Mouse (Mus musculus) kidney, embryonic 15.5 days (tissue): Measurements from ENCODE around the gene Actrt2. TPM values are rescaled to one million over a fixed set of nuclear protein-coding genes. Genes with fewer than 3 reads are reported as not detected.
A peak's percentile ranks its signal among the peaks of the same experiment; 100 is the strongest.

Source experiments
- ATAC-seq: fragments of 200-750 bp; cut with Nextera tagmentation; replicated peaks from 2 replicates; pipeline ENCODE4 v1.8.0; 2017; ENCODE audit warnings: moderate TSS enrichment; ENCODE audit not compliant: low FRiP score
- H3K27ac ChIP-seq: fragments of 300-500 bp; sonication (generic); 2 replicates; pipeline ENCODE4 v1.5.1; 2015; ENCODE audit warnings: mild to moderate bottlenecking, inconsistent platforms
- H3K27me3 ChIP-seq: fragments of 300-500 bp; sonication (generic); 2 replicates; pipeline ENCODE4 v1.6.1; 2015; ENCODE audit warnings: inconsistent platforms
- H3K36me3 ChIP-seq: fragments of 300-500 bp; sonication (generic); 2 replicates; pipeline ENCODE4 v1.6.1; 2015; ENCODE audit warnings: inconsistent platforms
- H3K4me1 ChIP-seq: fragments of 300-500 bp; sonication (generic); 2 replicates; pipeline ENCODE4 v1.6.1; 2015; ENCODE audit warnings: inconsistent platforms
- H3K4me2 ChIP-seq: fragments of 300-500 bp; sonication (generic); 2 replicates; pipeline ENCODE4 v1.6.1; 2015; ENCODE audit warnings: moderate library complexity, mild to moderate bottlenecking, inconsistent platforms
- H3K4me3 ChIP-seq: fragments of 300-500 bp; sonication (generic); replicated peaks from 2 replicates; pipeline ENCODE4 v1.5.1; 2015; ENCODE audit warnings: mild to moderate bottlenecking, inconsistent platforms
- H3K9ac ChIP-seq: fragments of 300-500 bp; sonication (generic); 2 replicates; pipeline ENCODE4 v1.6.1; 2015; ENCODE audit warnings: mild to moderate bottlenecking, inconsistent platforms
- H3K9me3 ChIP-seq: fragments of 300-500 bp; sonication (generic); replicated peaks from 2 replicates; pipeline ENCODE4 v1.6.1; 2016; ENCODE audit warnings: inconsistent platforms
- WGBS: fragments of 180-500 bp; shearing (Covaris S2); methylation state at CpG from one replicate; pipeline ENCODE4 v1.1.7; 2015; ENCODE audit warnings: mixed read lengths; 5-methylcytosine and 5-hydroxymethylcytosine counted together
- polyA plus RNA-seq: library from polyadenylated mRNA; unstranded; fragments of >200 nt; fragmentation: Nextera tagmentation; extraction: Ambion mirVana; gene quantifications from 2 replicates; pipeline ENCODE4 v1.2.1, GENCODE M21; 2015

Gene Actrt2
- polyA plus RNA-seq, 1 experiment from 2014 or later, result not detected

DNA sequence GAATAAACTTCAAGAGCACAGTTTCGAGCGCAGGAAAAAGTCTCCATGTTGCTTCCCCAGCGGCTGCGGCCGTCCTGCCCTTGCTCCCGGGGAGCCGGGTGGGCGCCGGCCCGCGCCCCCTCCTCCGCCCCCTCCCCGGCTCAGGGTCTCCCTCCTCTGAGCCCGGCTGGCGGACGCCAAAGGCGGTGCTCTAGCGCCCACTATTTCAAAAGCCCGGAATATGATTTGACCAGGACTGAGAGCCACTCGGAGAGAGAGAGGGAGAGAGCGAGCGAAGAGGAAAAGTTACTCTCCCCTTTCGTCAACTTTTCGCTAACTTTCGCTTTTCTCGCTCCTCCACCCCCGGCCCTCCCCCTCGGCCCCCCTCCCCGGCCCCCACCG, 31.6 kb downstream of the Actrt2 start:
- Histone ChIP-seq H3K9ac (peak overlapping the region; percentile 62), H3K27ac (peak overlapping the region; percentile 94), H3K36me3 (no peaks in the 10 kb centered on the region), H3K4me1 (peaks cover 34% of the 10 kb centered on the region), H3K4me3 (peak overlapping the region; percentile 64), H3K4me2 (peak overlapping the region; percentile 93), H3K27me3 (peaks cover 99% of the 10 kb centered on the region), H3K9me3 (no peaks in the 10 kb centered on the region)
- WGBS, result under 1% methylated on average over 29 of the region's 30 CpGs
- ATAC-seq, result peak; percentile 47

DNA sequence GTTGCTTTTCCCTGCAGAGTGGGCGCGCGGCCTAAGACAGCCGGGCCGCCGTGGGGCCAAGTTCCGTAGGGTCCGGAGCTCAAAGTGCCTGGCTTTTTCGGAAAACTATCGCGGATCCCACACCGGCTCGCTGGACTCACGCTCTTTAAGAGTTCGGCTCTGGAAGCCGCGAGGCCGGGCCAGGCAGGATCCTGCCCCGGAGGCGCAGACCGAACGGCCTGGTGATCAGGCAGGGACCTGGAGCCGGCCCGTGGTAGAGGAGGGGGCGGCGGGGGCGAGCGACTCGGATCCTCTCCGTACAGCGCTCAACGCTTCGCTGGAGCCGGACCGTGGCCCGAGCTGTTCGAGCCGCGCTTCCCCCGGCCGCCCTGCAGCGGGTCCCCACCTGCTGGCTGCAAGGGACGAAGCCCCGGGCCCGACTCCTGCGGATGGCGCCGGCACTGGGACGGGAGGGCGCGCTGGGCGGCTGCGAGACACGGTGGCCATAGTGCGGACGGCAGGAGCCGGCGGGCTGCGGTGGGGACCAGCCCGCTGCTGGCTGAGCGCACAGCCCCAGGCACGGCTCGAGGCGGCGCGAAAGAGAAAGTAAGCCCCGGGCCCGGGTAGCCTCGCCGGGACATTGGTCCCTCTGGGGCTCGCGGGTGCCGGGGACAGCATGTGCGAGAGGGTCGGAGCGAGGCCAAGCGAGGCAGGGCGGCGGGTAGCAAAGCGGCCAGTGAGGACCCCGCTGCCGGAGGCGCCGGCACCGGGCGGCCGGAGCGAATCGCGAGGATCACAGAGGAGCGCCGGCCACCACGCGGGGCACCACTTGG, 32.2 kb downstream of the Actrt2 start:
- Histone ChIP-seq H3K27ac (peak overlapping the region; percentile 94), H3K36me3 (no peaks in the 10 kb centered on the region), H3K4me1 (peaks cover 37% of the 10 kb centered on the region), H3K27me3 (peaks cover 99% of the 10 kb centered on the region), H3K9ac (peak overlapping the region; percentile 62), H3K4me2 (peak overlapping the region; percentile 93), H3K9me3 (no peaks in the 10 kb centered on the region), H3K4me3 (peak overlapping the region; percentile 64)
- under 1% methylated on average over 86 of the region's 94 CpGs for WGBS
- ATAC-seq, result peak; percentile 50

DNA sequence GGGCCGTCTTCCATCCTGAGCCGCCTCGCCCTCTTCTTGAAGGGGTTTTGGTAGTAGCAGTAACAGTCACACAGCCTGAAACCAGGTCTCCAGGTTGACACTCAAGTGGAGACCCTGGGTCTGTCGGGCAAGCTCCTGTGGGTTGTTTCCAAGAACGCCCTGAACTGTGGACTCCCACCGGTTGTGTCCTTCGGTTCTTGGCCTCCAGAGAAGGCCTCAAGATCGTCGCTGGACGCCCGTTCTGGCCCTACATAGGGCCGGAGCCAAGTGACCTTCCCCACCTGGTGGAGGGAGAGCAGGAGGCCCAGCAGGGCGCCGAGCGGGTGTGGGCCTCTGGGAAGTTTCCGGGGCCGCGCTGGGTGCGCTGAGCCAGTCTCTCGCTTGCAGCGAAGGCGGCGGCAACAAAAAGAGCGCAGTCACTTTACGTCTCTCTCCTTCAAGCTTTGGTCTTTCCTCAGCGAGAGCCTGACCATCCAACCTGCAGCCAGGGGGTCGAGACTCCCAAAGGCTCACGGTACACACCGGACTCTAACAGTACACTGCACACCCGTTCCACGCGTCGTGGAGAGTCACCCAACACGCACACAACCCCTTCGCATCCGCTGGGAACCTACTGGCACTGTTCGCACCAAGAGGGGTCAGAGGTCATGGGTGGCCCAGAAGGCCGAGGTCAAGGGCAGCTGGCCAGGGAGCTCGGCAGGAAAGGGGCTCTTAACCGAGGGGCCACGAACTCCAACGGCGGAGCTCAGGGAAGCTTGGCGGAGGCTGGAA, 33.0 kb downstream of the Actrt2 start:
- Histone ChIP-seq H3K4me1 (peaks cover 38% of the 10 kb centered on the region), H3K9me3 (no peaks in the 10 kb centered on the region), H3K4me2 (peak overlapping the region; percentile 93), H3K27ac (peak overlapping the region; percentile 94), H3K9ac (peak overlapping the region; percentile 62), H3K27me3 (peaks cover 99% of the 10 kb centered on the region), H3K36me3 (no peaks in the 10 kb centered on the region), H3K4me3 (peak overlapping the region; percentile 64)
- no peak for ATAC-seq
- 8% methylated on average over 44 of the region's 44 CpGs for WGBS

DNA sequence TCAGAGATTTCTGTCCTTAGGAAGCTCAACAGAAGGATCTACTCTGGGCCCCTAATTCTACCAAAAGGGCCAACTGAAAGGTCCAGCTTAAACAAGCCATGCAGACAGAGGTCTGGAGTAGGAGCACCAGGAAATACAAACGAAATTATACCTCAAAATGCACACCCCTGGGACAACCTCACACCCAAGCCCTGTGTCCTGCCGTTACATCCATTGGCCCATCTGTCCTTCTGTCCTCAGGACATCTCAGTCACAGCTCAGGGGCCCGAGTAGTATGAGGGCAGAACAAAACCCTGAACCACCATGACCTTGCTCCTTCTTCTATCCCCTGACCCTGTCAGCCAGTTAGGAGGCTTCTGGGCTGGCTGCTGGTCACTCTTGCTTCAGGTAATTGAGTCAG, 33.7 kb downstream of the Actrt2 start:
- H3K36me3 ChIP-seq, result no peaks in the 10 kb centered on the region
- peaks cover 99% of the 10 kb centered on the region for H3K27me3 ChIP-seq
- H3K4me2 ChIP-seq, result peak overlapping the region; percentile 93
- 33% methylated on average over 3 of the region's 3 CpGs for WGBS
- no peaks in the 10 kb centered on the region for H3K9me3 ChIP-seq
- peaks cover 42% of the 10 kb centered on the region for H3K4me1 ChIP-seq
- ATAC-seq, result no peak
- peak overlapping the region; percentile 62 for H3K9ac ChIP-seq
- H3K27ac ChIP-seq, result peak overlapping the region; percentile 94; the same call in 1 of the 2 replicates
- H3K4me3 ChIP-seq, result peak overlapping the region; percentile 64

DNA sequence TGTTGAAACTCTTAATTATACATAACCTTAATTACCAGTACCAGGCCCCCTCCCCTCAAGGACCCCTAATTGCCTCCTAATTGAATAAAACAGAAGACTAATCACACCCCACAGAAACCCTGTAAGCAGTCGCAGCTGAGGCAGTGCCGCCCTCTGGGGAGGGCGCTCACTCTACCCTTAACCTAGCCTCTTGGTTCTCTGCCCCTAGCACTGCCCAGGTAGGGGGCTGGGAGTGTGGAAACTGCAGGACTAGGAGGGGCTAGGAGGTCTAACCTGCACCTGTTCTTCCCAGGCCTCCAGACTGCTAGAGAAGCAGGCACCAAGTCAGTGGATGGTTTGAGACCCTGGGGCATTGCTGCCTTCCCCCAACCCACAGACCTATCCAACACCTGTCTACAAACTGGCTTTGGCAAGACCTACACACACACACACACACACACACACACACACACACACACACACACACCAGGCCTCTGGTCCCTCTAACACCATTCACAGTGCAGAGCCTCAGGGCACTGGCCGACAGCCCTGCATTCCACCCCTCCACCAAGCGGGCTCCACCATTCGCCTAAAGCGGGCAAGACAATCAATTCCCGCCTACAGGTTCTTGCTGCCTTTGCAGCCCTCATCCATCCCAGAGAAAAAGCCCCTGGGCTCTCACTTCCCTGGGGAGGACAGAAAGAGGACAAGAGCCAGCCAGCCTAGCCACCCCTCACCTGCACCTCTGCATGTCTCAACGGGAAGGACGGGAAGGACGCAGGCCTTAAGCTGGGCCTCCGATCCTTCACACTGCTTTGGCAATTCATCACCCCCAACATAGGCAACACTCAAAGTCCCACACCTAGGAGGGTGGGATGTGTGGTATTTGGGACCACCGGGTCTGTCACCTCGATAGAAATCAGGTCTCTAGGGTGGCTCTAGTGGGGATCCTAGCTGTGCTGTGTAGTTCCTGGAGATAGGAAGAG, 34.6 kb downstream of the Actrt2 start:
- H3K9ac ChIP-seq, result peak overlapping the region; percentile 62; the same call in 1 of the 2 replicates
- H3K27me3 ChIP-seq, result peaks cover 99% of the 10 kb centered on the region
- peak overlapping the region; percentile 93 for H3K4me2 ChIP-seq
- H3K4me3 ChIP-seq, result peak overlapping the region; percentile 64
- H3K27ac ChIP-seq, result peak overlapping the region; percentile 94; the same call in 1 of the 2 replicates
- WGBS, result 32% methylated on average over 14 of the region's 14 CpGs
- ATAC-seq, result no peak
- no peaks in the 10 kb centered on the region for H3K36me3 ChIP-seq
- peaks cover 42% of the 10 kb centered on the region for H3K4me1 ChIP-seq
- H3K9me3 ChIP-seq, result no peaks in the 10 kb centered on the region

DNA sequence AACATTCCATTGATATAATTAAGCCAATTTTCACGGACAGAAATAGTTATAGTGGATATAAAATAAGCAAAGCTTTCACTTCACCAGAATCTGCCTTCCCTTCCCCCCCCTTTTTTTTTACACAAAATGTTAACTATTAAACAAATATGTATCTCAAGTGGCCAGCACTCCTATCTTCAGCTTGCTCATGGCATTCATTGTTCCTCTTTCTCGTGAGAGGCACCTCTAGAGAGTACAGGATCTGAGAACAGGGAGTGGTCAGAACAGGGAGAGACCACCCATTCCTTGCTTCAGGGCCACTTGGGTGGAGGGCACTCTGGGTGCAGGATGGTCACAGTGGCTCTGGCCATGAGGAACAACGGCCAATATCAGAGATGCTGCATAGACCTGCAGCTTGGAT, 36.9 kb downstream of the Actrt2 start:
- Histone ChIP-seq H3K4me3 (no peak overlapping the region), H3K27me3 (peaks cover 100% of the 10 kb centered on the region), H3K4me1 (peaks cover 34% of the 10 kb centered on the region), H3K27ac (no peak overlapping the region), H3K36me3 (no peaks in the 10 kb centered on the region), H3K4me2 (peak overlapping the region; percentile 93), H3K9ac (no peak overlapping the region), H3K9me3 (no peaks in the 10 kb centered on the region)
- 47% methylated on average over 3 of the region's 3 CpGs for WGBS
- ATAC-seq, result no peak

DNA sequence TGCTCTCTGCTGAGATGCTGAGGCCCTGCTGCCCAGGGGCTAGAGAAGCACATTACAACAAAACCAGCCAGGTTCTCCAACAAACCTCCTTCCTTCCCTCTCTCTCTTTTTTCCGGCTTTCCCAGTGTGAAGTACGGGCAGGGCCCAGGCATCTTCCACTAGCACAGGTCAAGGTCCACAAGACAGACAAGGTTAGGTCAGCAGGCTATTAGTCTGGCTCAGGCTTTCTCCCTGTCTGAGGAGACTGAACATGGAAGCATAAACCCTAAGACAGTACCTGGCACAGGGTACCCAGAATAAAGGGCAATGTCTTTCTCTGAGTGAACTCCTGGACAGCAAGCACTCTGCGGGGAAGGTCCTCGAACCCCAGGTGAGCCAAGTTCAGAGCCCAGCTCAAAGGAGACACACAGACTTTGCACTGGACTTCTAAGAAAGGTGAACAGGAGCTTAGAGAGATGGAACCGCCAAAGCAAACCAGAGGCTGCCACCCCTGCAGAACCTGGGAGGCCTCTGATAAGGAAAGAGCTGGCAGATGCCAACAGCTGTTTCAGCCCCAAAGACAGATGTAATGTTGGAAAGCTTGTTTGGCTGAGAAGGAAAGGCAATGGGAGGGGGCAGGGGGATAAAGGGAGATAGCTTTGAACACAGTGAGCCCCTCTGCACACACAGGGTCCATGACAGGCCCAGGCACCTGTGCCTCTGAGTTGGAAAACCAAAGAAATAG, 40.1 kb downstream of the Actrt2 start:
- H3K36me3 ChIP-seq, result no peaks in the 10 kb centered on the region
- H3K9ac ChIP-seq, result no peak overlapping the region
- WGBS, result 72% methylated on average over 5 of the region's 5 CpGs
- H3K27ac ChIP-seq, result no peak overlapping the region
- peaks cover 99% of the 10 kb centered on the region for H3K27me3 ChIP-seq
- no peaks in the 10 kb centered on the region for H3K9me3 ChIP-seq
- peaks cover 25% of the 10 kb centered on the region; the same call in 1 of the 2 replicates for H3K4me1 ChIP-seq
- no peak overlapping the region for H3K4me3 ChIP-seq
- no peak for ATAC-seq
- H3K4me2 ChIP-seq, result no peak overlapping the region

DNA sequence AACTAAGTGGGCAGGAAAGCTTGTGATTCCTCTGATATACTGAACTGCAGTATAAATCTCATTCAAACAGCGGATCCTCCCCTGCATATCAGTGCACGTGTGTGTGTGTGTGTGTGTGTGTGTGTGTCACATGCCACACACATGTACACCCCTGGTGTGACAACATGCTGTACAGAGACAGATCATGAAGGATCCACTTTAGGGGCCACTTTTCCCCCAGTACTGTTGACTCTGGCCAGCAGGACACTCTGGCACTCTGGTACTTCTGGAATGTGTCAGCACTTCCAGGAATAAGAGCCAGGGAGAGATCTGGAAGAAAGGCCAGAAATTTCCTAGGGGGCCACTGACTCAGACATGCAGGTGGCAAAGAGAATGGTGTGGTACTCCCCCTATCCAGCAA, 41.4 kb downstream of the Actrt2 start:
- Histone ChIP-seq H3K9ac (no peak overlapping the region), H3K36me3 (no peaks in the 10 kb centered on the region), H3K27ac (no peak overlapping the region), H3K4me2 (no peak overlapping the region), H3K27me3 (peaks cover 97% of the 10 kb centered on the region), H3K4me3 (no peak overlapping the region), H3K9me3 (no peaks in the 10 kb centered on the region), H3K4me1 (peaks cover 29% of the 10 kb centered on the region; the same call in 1 of the 2 replicates)
- WGBS, result 76% methylated on average over 2 of the region's 2 CpGs
- ATAC-seq, result no peak

DNA sequence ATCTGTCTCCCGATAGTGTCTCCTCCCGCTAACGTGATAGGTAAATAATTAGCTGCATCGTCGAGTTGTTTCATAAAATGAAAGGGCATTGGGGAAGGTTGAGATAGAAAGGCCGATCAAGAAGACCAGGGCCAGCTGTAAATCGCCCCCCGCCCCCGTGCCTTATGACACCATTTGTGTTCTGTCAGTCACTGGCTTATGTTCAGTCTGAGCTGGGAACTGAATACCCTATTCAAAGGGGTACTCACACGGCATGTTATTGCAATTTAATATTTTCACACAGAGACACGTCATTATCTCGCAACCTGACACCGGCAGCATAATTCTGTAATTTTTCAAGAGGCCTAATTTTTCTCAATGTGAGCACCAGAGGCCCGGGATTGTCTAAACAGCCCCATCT, 42.0 kb downstream of the Actrt2 start:
- Histone ChIP-seq H3K36me3 (no peaks in the 10 kb centered on the region), H3K9ac (no peak overlapping the region), H3K27me3 (peaks cover 97% of the 10 kb centered on the region), H3K4me2 (no peak overlapping the region), H3K4me1 (peaks cover 25% of the 10 kb centered on the region; the same call in 1 of the 2 replicates), H3K9me3 (no peaks in the 10 kb centered on the region), H3K27ac (peak overlapping the region; percentile 39; the same call in 1 of the 2 replicates), H3K4me3 (no peak overlapping the region)
- WGBS, result 51% methylated on average over 14 of the region's 14 CpGs
- ATAC-seq, result no peak

DNA sequence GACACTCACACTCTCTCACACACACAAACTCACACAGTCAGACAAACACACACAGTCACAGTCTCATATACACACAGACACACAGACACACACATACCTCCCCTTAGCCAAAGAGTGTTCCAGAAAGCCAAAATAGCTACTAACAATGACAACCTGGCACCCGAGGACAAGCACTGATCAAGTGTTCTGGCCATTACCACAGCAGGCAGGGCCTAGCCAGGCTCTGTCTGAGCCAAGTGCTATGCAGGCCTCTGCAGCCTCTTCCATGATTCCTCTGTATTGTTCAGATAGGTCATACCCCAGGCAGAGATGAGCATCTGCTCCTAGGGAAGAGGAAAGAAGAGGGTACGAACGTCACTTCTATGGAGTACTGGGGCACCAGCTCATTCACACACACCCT, 44.4 kb downstream of the Actrt2 start:
- WGBS, result 86% methylated on average over 3 of the region's 3 CpGs
- H3K9me3 ChIP-seq, result no peaks in the 10 kb centered on the region
- H3K4me2 ChIP-seq, result no peak overlapping the region
- H3K4me1 ChIP-seq, result peaks cover 29% of the 10 kb centered on the region; the same call in 1 of the 2 replicates
- no peaks in the 10 kb centered on the region for H3K36me3 ChIP-seq
- no peak for ATAC-seq
- no peak overlapping the region for H3K9ac ChIP-seq
- H3K4me3 ChIP-seq, result no peak overlapping the region
- peaks cover 80% of the 10 kb centered on the region for H3K27me3 ChIP-seq
- H3K27ac ChIP-seq, result no peak overlapping the region

DNA sequence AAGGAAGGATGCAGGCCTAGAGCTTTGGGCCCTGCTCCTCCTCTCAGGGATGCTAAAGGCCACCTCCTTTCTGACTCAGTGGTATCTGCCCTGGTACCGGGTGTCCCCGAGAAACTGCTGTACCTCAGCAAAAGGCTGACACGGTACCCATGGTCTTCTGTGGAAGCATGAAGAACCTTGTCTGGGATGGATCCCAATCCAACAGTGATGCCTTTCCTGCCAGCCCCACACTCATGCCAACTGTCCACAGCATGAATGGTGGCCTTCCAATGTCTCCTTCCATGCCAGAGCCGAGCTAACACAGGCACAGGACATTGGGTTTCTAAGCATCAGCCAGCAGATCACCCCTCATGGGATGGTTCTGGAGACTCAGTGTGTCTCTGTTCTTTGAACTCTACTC, 45.1 kb downstream of the Actrt2 start:
- 91% methylated on average over 4 of the region's 4 CpGs for WGBS
- ATAC-seq, result no peak
- Histone ChIP-seq H3K36me3 (no peaks in the 10 kb centered on the region), H3K9me3 (no peaks in the 10 kb centered on the region), H3K27ac (no peak overlapping the region), H3K4me2 (no peak overlapping the region), H3K27me3 (peaks cover 79% of the 10 kb centered on the region), H3K9ac (no peak overlapping the region), H3K4me1 (peaks cover 29% of the 10 kb centered on the region), H3K4me3 (no peak overlapping the region)
